27 mouse cellular contexts compared by ENCODE assay signal in the genomic region with DNA sequence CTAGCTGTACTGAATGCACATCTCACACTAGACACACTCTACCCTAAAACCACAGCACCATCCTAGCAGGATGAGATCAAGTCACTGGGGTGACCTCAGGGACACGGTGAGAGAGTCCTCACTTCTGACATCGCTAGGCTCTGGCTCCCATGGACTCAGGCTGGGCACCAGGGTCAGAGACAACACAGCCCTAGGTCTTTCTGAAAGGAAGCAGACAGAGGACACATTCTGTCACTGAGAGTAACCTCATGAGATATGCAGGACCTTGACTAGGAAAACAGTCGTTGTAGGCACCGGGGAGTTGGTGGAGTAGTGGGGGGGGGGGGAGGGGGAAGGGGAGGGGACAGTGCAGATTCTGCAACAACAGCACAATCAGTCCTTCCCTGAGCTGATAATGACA. TPM values are rescaled to one million over a fixed set of nuclear protein-coding genes. Genes with fewer than 3 reads are reported as not detected.
DNase-seq lines count a peak whose midpoint lies in the region; ATAC-seq and TF ChIP-seq lines count a peak whose summit lies in the region.
"Had no signal": no experiment of that assay in that cellular context is flagged by ENCODE, and none has a peak within 500 bp of the region (broad histone marks: within the 10 kb centered on the region; RNA-seq: fewer than 3 reads in every experiment).

No protein-coding gene starts in this region.

- no peak for ATAC-seq in liver, embryonic 11.5 days (replicated peaks; ENCODE audit: low FRiP score)
- no peak for ATAC-seq in liver, embryonic 14.5 days (ENCODE audit: insufficient read depth)
- no peak for ATAC-seq in stomach, embryonic 16.5 days (ENCODE audit: insufficient read depth, low FRiP score)
- no peak for ATAC-seq in forebrain, embryonic 15.5 days (replicated peaks)
- ATAC-seq: CD4-positive, CD25-positive, alpha-beta regulatory T cell, adult 4 months; hindbrain, embryonic 16.5 days; intestine, embryonic 15.5 days had no signal

- no peak for TF ChIP-seq EP300 in liver, embryonic 14.5 days (IDR thresholded peaks at IDR 0.05; ENCODE audit: low read depth)

- peak; percentile 76 for DNase-seq in heart, embryonic 10.5 days (ENCODE audit: low spot score)
- no peak for DNase-seq in heart, adult 8-10 months (ENCODE audit: low spot score)
- DNase-seq in liver, embryonic 11.5 days (ENCODE audit: low spot score): no peak
- no peak for DNase-seq in liver
- no peak for DNase-seq in liver, embryonic 14.5 days (ENCODE audit: low read depth in 3 of 3, low spot score in 3 of 3)
- no peak for DNase-seq in lung, postnatal 10 days
- DNase-seq: adrenal gland, postnatal 25 days; cerebellum, adult 18-20 months; cerebellum, postnatal 14 days; gastrocnemius, postnatal 14 days; heart, postnatal 14 days; lung, adult 18-20 months; lung, postnatal 14 days; right cerebral cortex, postnatal 4 days had no signal

- H3K9ac ChIP-seq in liver, embryonic 11.5 days (ENCODE audit: low read depth, low read length): peak overlapping the region; percentile 49
- H3K9ac ChIP-seq in liver, embryonic 14.5 days (replicated peaks): peak overlapping the region; percentile 45
- H3K9ac ChIP-seq in stomach, embryonic 16.5 days (ENCODE audit: low read length): no peak overlapping the region
- no peak overlapping the region for H3K9ac ChIP-seq in forebrain, embryonic 15.5 days (replicated peaks)
- H3K9ac ChIP-seq: heart, embryonic 13.5 days; intestine, embryonic 15.5 days; limb, embryonic 12.5 days; midbrain, embryonic 12.5 days; neural tube, embryonic 13.5 days had no signal

- H3K27me3 ChIP-seq in heart, embryonic 10.5 days (ENCODE audit: insufficient read depth, poor library complexity, severe bottlenecking): peaks cover 7% of the 10 kb centered on the region; the same call in 1 of the 2 replicates
- H3K27me3 ChIP-seq in liver, embryonic 11.5 days (replicated peaks; ENCODE audit: control insufficient read depth, insufficient read depth, low read length): no peaks in the 10 kb centered on the region
- H3K27me3 ChIP-seq in liver, embryonic 14.5 days (ENCODE audit: control insufficient read depth, insufficient read depth, low read length): no peaks in the 10 kb centered on the region
- H3K27me3 ChIP-seq in stomach, embryonic 16.5 days (ENCODE audit: control insufficient read depth, insufficient read depth, low read length): no peaks in the 10 kb centered on the region
- no peaks in the 10 kb centered on the region for H3K27me3 ChIP-seq in forebrain, embryonic 15.5 days
- H3K27me3 ChIP-seq: heart, embryonic 13.5 days; intestine, embryonic 15.5 days; neural tube, embryonic 13.5 days had no signal

- TF ChIP-seq CTCF in liver, embryonic 14.5 days (IDR thresholded peaks at IDR 0.05; ENCODE audit: low read depth): no peak

- no peaks in the 10 kb centered on the region for H3K36me3 ChIP-seq in heart, embryonic 10.5 days
- H3K36me3 ChIP-seq in liver, embryonic 11.5 days (ENCODE audit: control insufficient read depth, insufficient read depth, low read length): no peaks in the 10 kb centered on the region; the same call in 1 of the 2 replicates
- no peaks in the 10 kb centered on the region; the same call in 1 of the 2 replicates for H3K36me3 ChIP-seq in liver, embryonic 14.5 days (replicated peaks; ENCODE audit: control insufficient read depth, insufficient read depth, low read depth)
- no peaks in the 10 kb centered on the region for H3K36me3 ChIP-seq in stomach, embryonic 16.5 days (ENCODE audit: control insufficient read depth, insufficient read depth, low read length)
- H3K36me3 ChIP-seq in forebrain, embryonic 15.5 days: no peaks in the 10 kb centered on the region
- H3K36me3 ChIP-seq: heart, embryonic 13.5 days; intestine, embryonic 15.5 days; limb, embryonic 12.5 days; midbrain, embryonic 12.5 days; neural tube, embryonic 13.5 days had no signal

- no peak overlapping the region for H3K4me3 ChIP-seq in heart, embryonic 10.5 days
- no peak overlapping the region for H3K4me3 ChIP-seq in liver, embryonic 11.5 days (ENCODE audit: low read depth, low read length)
- 0 out of 4 replicates have a peak overlapping the region, but pooled peaks of 1 of the 2 experiments have one; percentile 14 for H3K4me3 ChIP-seq in liver, embryonic 14.5 days (ENCODE audit: insufficient read depth in 1 of 2, low read depth in 2 of 2, low read length in 2 of 2)
- no peak overlapping the region for H3K4me3 ChIP-seq in stomach, embryonic 16.5 days (replicated peaks; ENCODE audit: low read length)
- no peak overlapping the region for H3K4me3 ChIP-seq in forebrain, embryonic 15.5 days
- H3K4me3 ChIP-seq: heart, embryonic 13.5 days; intestine, embryonic 15.5 days; layer of hippocampus, adult 2 months; left cerebral cortex, adult 2 months; limb, embryonic 12.5 days; midbrain, embryonic 12.5 days; neural tube, embryonic 13.5 days had no signal

- 23% methylated on average over 4 of the region's 4 CpGs for WGBS in heart, embryonic 10.5 days
- 22% methylated on average over 4 of the region's 4 CpGs for WGBS in liver, embryonic 11.5 days
- 18% methylated on average over 4 of the region's 4 CpGs for WGBS in liver, embryonic 14.5 days (ENCODE audit: insufficient replicate concordance)
- 63% methylated on average over 4 of the region's 4 CpGs for WGBS in stomach, embryonic 16.5 days
- WGBS in forebrain, embryonic 15.5 days: 72% methylated on average over 4 of the region's 4 CpGs

- H3K4me1 ChIP-seq in heart, embryonic 10.5 days: peaks cover 69% of the 10 kb centered on the region
- H3K4me1 ChIP-seq in liver, embryonic 11.5 days (replicated peaks; ENCODE audit: control insufficient read depth, insufficient read depth, low read length): peaks cover 80% of the 10 kb centered on the region
- H3K4me1 ChIP-seq in liver, embryonic 14.5 days (replicated peaks; ENCODE audit: control insufficient read depth in 2 of 2, insufficient read depth in 2 of 2, low read length in 1 of 2): peaks cover 65 to 79% of the 10 kb centered on the region in 2 experiments
- H3K4me1 ChIP-seq in stomach, embryonic 16.5 days (ENCODE audit: control insufficient read depth, insufficient read depth, low read length): peaks cover 36% of the 10 kb centered on the region
- H3K4me1 ChIP-seq in forebrain, embryonic 15.5 days: peaks cover 21% of the 10 kb centered on the region

- H3K9me3 ChIP-seq in heart, embryonic 10.5 days: no peaks in the 10 kb centered on the region
- no peaks in the 10 kb centered on the region for H3K9me3 ChIP-seq in liver, embryonic 11.5 days (ENCODE audit: control insufficient read depth, low read length)
- H3K9me3 ChIP-seq in liver, embryonic 14.5 days (ENCODE audit: control insufficient read depth, low read length): no peaks in the 10 kb centered on the region
- no peaks in the 10 kb centered on the region for H3K9me3 ChIP-seq in stomach, embryonic 16.5 days (replicated peaks; ENCODE audit: control insufficient read depth, low read length)
- H3K9me3 ChIP-seq in forebrain, embryonic 15.5 days: no peaks in the 10 kb centered on the region
- H3K9me3 ChIP-seq: heart, embryonic 13.5 days; intestine, embryonic 15.5 days; limb, embryonic 12.5 days; midbrain, embryonic 12.5 days; neural tube, embryonic 13.5 days had no signal

- peak overlapping the region; percentile 43 for H3K4me2 ChIP-seq in liver, embryonic 11.5 days
- peak overlapping the region; percentile 94 for H3K4me2 ChIP-seq in liver, embryonic 14.5 days (ENCODE audit: low read depth)
- no peak overlapping the region for H3K4me2 ChIP-seq in stomach, embryonic 16.5 days (ENCODE audit: low read depth, low read length)
- H3K4me2 ChIP-seq in forebrain, embryonic 15.5 days (replicated peaks): no peak overlapping the region
- H3K4me2 ChIP-seq: heart, embryonic 13.5 days; intestine, embryonic 15.5 days; limb, embryonic 12.5 days; midbrain, embryonic 12.5 days; neural tube, embryonic 13.5 days had no signal

- H3K27ac ChIP-seq in heart, embryonic 10.5 days: peak overlapping the region; percentile 71
- H3K27ac ChIP-seq in liver, embryonic 11.5 days (ENCODE audit: low read depth, low read length): peak overlapping the region; percentile 63; the same call in 1 of the 2 replicates
- H3K27ac ChIP-seq in liver, embryonic 14.5 days: peak overlapping the region; percentile 96
- H3K27ac ChIP-seq in stomach, embryonic 16.5 days (ENCODE audit: low read length): peak overlapping the region; percentile 90; the same call in 1 of the 2 replicates
- H3K27ac ChIP-seq in forebrain, embryonic 15.5 days (replicated peaks): no peak overlapping the region
- H3K27ac ChIP-seq: heart, embryonic 13.5 days; intestine, embryonic 15.5 days; layer of hippocampus, adult 2 months; left cerebral cortex, adult 2 months; limb, embryonic 12.5 days; midbrain, embryonic 12.5 days; neural tube, embryonic 13.5 days had no signal

RNA-seq across cellular contexts. Expression of gene Capn5, which starts 4.7 kb away (rescaled TPM):
- 9.4 and 11.0 TPM in 2 replicates for polyA plus RNA-seq in heart, embryonic 10.5 days (2016; fragmentation: Nextera tagmentation; extraction: Ambion mirVana)
- 1 to 10 TPM; 1.2 to 2.9 (median 1.6) TPM for total RNA-seq in heart, adult 8-10 months (2022)
- polyA plus RNA-seq in liver, embryonic 11.5 days (2014; fragmentation: Nextera tagmentation; extraction: Ambion mirVana): 20.0 and 20.1 TPM in 2 replicates
- polyA plus RNA-seq in liver, embryonic 14.5 days (2012; rRNA removed): 13.1 and 13.2 TPM in 2 replicates
- 8.9 and 9.8 TPM in 2 replicates for polyA plus RNA-seq in liver, embryonic 14.5 days (2014; fragmentation: Nextera tagmentation; extraction: Ambion mirVana)
- polyA plus RNA-seq in stomach, embryonic 16.5 days (2015; fragmentation: Nextera tagmentation; extraction: Ambion mirVana): 24.5 and 34.3 TPM in 2 replicates
- 15.5 and 15.9 TPM in 2 replicates for polyA plus RNA-seq in forebrain, embryonic 15.5 days (2015; fragmentation: Nextera tagmentation; extraction: Ambion mirVana)

RNA-seq across cellular contexts. Expression of gene B3gnt6, which starts 25.9 kb away (rescaled TPM):
- polyA plus RNA-seq in heart, embryonic 10.5 days (2016; fragmentation: Nextera tagmentation; extraction: Ambion mirVana): 0.06 TPM in 1 of 2 replicates, not detected in the other
- total RNA-seq in heart, adult 8-10 months (2022): not detected
- 0.09 TPM in 1 of 2 replicates, not detected in the other for polyA plus RNA-seq in liver, embryonic 11.5 days (2014; fragmentation: Nextera tagmentation; extraction: Ambion mirVana)
- polyA plus RNA-seq in liver, embryonic 14.5 days (2012; rRNA removed): 0.03 and 0.08 TPM in 2 replicates
- 0.05 TPM in 1 of 2 replicates, not detected in the other for polyA plus RNA-seq in liver, embryonic 14.5 days (2014; fragmentation: Nextera tagmentation; extraction: Ambion mirVana)
- polyA plus RNA-seq in stomach, embryonic 16.5 days (2015; fragmentation: Nextera tagmentation; extraction: Ambion mirVana): not detected in 2 replicates
- 0.15 and 0.42 TPM in 2 replicates for polyA plus RNA-seq in forebrain, embryonic 15.5 days (2015; fragmentation: Nextera tagmentation; extraction: Ambion mirVana)
- total RNA-seq: gastrocnemius, postnatal 14 days; heart, postnatal 14 days had no signal
- polyA plus RNA-seq: CD4-positive, CD25-positive, alpha-beta regulatory T cell, adult 4 months; embryonic facial prominence, embryonic 11.5 days; forebrain, embryonic 11.5 days; heart, embryonic 13.5 days; limb, embryonic 12.5 days; midbrain, embryonic 12.5 days had no signal

RNA-seq across cellular contexts. Expression of gene Omp, which starts 28.1 kb away (rescaled TPM):
- polyA plus RNA-seq in heart, embryonic 10.5 days (2016; fragmentation: Nextera tagmentation; extraction: Ambion mirVana): 0.33 TPM in 2 replicates
- total RNA-seq in heart, adult 8-10 months (2022): under 1 TPM in 3 of 4 experiments, not detected in 1; 0.16 to 0.24 (median 0.20) TPM
- polyA plus RNA-seq in liver, embryonic 11.5 days (2014; fragmentation: Nextera tagmentation; extraction: Ambion mirVana): 0.62 and 0.70 TPM in 2 replicates
- 0.61 and 0.63 TPM in 2 replicates for polyA plus RNA-seq in liver, embryonic 14.5 days (2012; rRNA removed)
- polyA plus RNA-seq in liver, embryonic 14.5 days (2014; fragmentation: Nextera tagmentation; extraction: Ambion mirVana): 0.24 and 0.44 TPM in 2 replicates
- polyA plus RNA-seq in stomach, embryonic 16.5 days (2015; fragmentation: Nextera tagmentation; extraction: Ambion mirVana): 2.1 and 2.5 TPM in 2 replicates
- polyA plus RNA-seq in forebrain, embryonic 15.5 days (2015; fragmentation: Nextera tagmentation; extraction: Ambion mirVana): 0.46 and 0.47 TPM in 2 replicates
- polyA plus RNA-seq: CD4-positive, CD25-positive, alpha-beta regulatory T cell, adult 4 months; forebrain, embryonic 11.5 days; midbrain, embryonic 12.5 days had no signal

RNA-seq across cellular contexts. Expression of gene Myo7a, which starts 54.1 kb away (rescaled TPM):
- 16.4 and 17.3 TPM in 2 replicates for polyA plus RNA-seq in heart, embryonic 10.5 days (2016; fragmentation: Nextera tagmentation; extraction: Ambion mirVana)
- total RNA-seq in heart, adult 8-10 months (2022): 1 to 10 TPM; 3.6 to 4.7 (median 4.3) TPM
- 20.1 and 20.7 TPM in 2 replicates for polyA plus RNA-seq in liver, embryonic 11.5 days (2014; fragmentation: Nextera tagmentation; extraction: Ambion mirVana)
- 10.3 and 10.4 TPM in 2 replicates for polyA plus RNA-seq in liver, embryonic 14.5 days (2012; rRNA removed)
- polyA plus RNA-seq in liver, embryonic 14.5 days (2014; fragmentation: Nextera tagmentation; extraction: Ambion mirVana): 6.6 and 7.3 TPM in 2 replicates
- 10.9 and 11.4 TPM in 2 replicates for polyA plus RNA-seq in stomach, embryonic 16.5 days (2015; fragmentation: Nextera tagmentation; extraction: Ambion mirVana)
- polyA plus RNA-seq in forebrain, embryonic 15.5 days (2015; fragmentation: Nextera tagmentation; extraction: Ambion mirVana): 15.8 and 15.9 TPM in 2 replicates

Comparison
In these comparisons a context has a peak if more than half of its experiments do, and no peak if none do; other contexts are left out.
1. H3K4me2 ChIP-seq: peak in liver, embryonic 11.5 days (single experiment) and liver, embryonic 14.5 days (single experiment); none in stomach, embryonic 16.5 days (single experiment) and forebrain, embryonic 15.5 days (single experiment).
2. H3K9ac ChIP-seq: peak in liver, embryonic 11.5 days (single experiment) and liver, embryonic 14.5 days (single experiment); none in stomach, embryonic 16.5 days (single experiment) and forebrain, embryonic 15.5 days (single experiment).